Comparison of ENCODE assay signal across 34 mouse cellular contexts in the genomic region with DNA sequence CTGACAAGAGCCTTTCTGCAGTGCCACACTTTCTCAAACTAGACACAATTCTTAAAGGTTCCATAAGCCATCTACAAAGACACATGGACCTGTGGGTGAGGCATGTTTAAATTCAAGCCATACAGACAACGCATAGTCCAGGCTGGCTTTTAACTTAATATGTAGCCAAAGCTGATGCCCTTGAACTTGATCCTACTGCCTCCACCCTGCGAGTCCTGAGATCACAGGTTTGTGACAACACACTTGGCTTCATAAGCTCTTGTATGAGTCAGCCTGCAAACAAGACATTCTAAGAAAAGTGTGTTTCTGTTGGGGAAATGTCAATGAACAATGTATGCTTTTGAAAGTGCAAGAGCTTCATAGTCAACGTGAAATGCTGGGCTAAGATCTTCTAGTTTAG. TPM values are rescaled to one million over a fixed set of nuclear protein-coding genes. Genes with fewer than 3 reads are reported as not detected.
"Had no signal": no experiment of that assay in that cellular context is flagged by ENCODE, and none has a peak within 500 bp of the region (broad histone marks: within the 10 kb centered on the region; RNA-seq: fewer than 3 reads in every experiment).

No protein-coding gene starts in this region.

- H3K4me1 ChIP-seq: intestine, embryonic 15.5 days; liver, embryonic 12.5 days had no signal

- H3K4me2 ChIP-seq: heart, embryonic 11.5 days; heart, embryonic 13.5 days; heart, embryonic 15.5 days; hindbrain, embryonic 14.5 days; intestine, embryonic 15.5 days; limb, embryonic 13.5 days; limb, embryonic 15.5 days; liver, embryonic 12.5 days had no signal

- H3K27ac ChIP-seq: gastrocnemius, adult 2 months; heart, adult 2 months; heart, embryonic 13.5 days; heart, embryonic 15.5 days; hindbrain, embryonic 14.5 days; intestine, embryonic 15.5 days; kidney, postnatal 0 days; limb, embryonic 13.5 days; limb, embryonic 15.5 days; liver, embryonic 12.5 days; liver, embryonic 14.5 days had no signal

- H3K4me3 ChIP-seq: gastrocnemius, adult 2 months; heart, adult 2 months; heart, embryonic 13.5 days; heart, embryonic 15.5 days; intestine, embryonic 15.5 days; limb, embryonic 13.5 days; limb, embryonic 15.5 days; liver, embryonic 12.5 days had no signal

- H3K9me3 ChIP-seq: heart, embryonic 13.5 days; heart, embryonic 15.5 days; intestine, embryonic 15.5 days; limb, embryonic 13.5 days; limb, embryonic 15.5 days; liver, embryonic 12.5 days had no signal

- H3K36me3 ChIP-seq: heart, embryonic 13.5 days; heart, embryonic 15.5 days; intestine, embryonic 15.5 days; limb, embryonic 13.5 days; limb, embryonic 15.5 days; liver, embryonic 12.5 days had no signal

- H3K27me3 ChIP-seq: intestine, embryonic 15.5 days; limb, embryonic 13.5 days; limb, embryonic 15.5 days; liver, embryonic 12.5 days had no signal

- H3K9ac ChIP-seq: heart, embryonic 13.5 days; heart, embryonic 15.5 days; hindbrain, embryonic 14.5 days; intestine, embryonic 15.5 days; limb, embryonic 13.5 days; limb, embryonic 15.5 days; liver, embryonic 12.5 days; liver, embryonic 14.5 days had no signal

- DNase-seq: gastrocnemius, adult 2 months; gastrocnemius, postnatal 10 days; gastrocnemius, postnatal 25 days; heart, adult 2 months; heart, postnatal 14 days; heart, postnatal 36 days; kidney, adult 18-20 months; kidney, adult 8-10 months; kidney, postnatal 14 days; kidney, postnatal 36 days; layer of hippocampus, adult 9-11 months; layer of hippocampus, postnatal 36 days; left cerebral cortex, postnatal 4 days had no signal

- ATAC-seq: hindbrain, embryonic 16.5 days; inflammation-experienced regulatory T-cells, adult 6 months; intestine, embryonic 15.5 days; intestine, postnatal 0 days; liver, embryonic 12.5 days had no signal

RNA-seq across cellular contexts. Expression of gene Gm45623, which starts 39.2 kb away (rescaled TPM):
- total RNA-seq: gastrocnemius, adult 2 months; gastrocnemius, postnatal 10 days; gastrocnemius, postnatal 25 days; gastrocnemius, postnatal 4 days; granulocyte monocyte progenitor cell, adult 5-6 weeks; heart, adult 2 months; heart, postnatal 36 days; hematopoietic stem cell, adult 5-6 weeks; liver, adult 2 months had no signal
- polyA plus RNA-seq: heart, adult 2 months; heart, embryonic 15.5 days; heart, postnatal 0 days; hindbrain, embryonic 11.5 days; inflammation-experienced regulatory T-cells, adult 6 months; intestine, postnatal 0 days; kidney, postnatal 0 days; limb, embryonic 11.5 days; liver, adult 2 months; liver, embryonic 12.5 days; liver, embryonic 14.5 days; liver, embryonic 16.5 days had no signal
